Mouse (Mus musculus): ENCODE measurements around the gene Ninj2. TPM values are rescaled to one million over a fixed set of nuclear protein-coding genes. Genes with fewer than 3 reads are reported as not detected.
A peak's percentile ranks its signal among the peaks of the same experiment; 100 is the strongest.

Gene Ninj2
- polyA plus RNA-seq, 1 experiment from 2014 or later: not detected

DNA sequence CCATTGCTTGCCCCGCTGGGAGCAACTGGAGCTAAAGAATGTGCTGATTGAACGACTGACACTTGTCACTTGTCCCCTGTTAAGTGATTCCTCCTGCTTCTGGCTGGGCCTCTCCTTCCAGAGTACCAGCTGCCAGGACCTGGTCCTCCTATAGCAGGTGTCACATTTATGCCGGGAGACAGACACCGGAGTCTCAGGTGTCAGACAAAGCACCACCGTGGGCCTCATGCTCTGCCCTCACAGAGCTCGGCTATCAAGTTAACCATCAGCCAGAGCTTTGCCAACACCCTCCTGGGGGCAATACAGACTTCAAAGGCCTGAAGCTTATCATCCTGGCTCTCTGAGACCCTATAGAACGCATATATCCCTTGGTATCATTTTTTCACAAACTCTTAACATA is 142.7 kb downstream of the Ninj2 start:
- Histone ChIP-seq H3K27ac (ENCODE audit: low read length) (no peak overlapping the region), H3K9ac (ENCODE audit: low read length) (no peak overlapping the region), H3K4me3 (replicated peaks; ENCODE audit: low read length) (no peak overlapping the region), H3K4me1 (ENCODE audit: control insufficient read depth, insufficient read depth, low read length) (0 out of 2 replicates have a peak, but pooled peaks cover 4% of the 10 kb centered on the region), H3K9me3 (replicated peaks; ENCODE audit: control insufficient read depth, low read length) (no peaks in the 10 kb centered on the region), H3K4me2 (ENCODE audit: low read depth, low read length) (no peak overlapping the region), H3K27me3 (ENCODE audit: control insufficient read depth, insufficient read depth, low read length) (no peaks in the 10 kb centered on the region), H3K36me3 (ENCODE audit: control insufficient read depth, insufficient read depth, low read length) (no peaks in the 10 kb centered on the region)
- ATAC-seq (ENCODE audit: insufficient read depth, low FRiP score): no peak
- WGBS: 45% methylated on average over 7 of the region's 7 CpGs

DNA sequence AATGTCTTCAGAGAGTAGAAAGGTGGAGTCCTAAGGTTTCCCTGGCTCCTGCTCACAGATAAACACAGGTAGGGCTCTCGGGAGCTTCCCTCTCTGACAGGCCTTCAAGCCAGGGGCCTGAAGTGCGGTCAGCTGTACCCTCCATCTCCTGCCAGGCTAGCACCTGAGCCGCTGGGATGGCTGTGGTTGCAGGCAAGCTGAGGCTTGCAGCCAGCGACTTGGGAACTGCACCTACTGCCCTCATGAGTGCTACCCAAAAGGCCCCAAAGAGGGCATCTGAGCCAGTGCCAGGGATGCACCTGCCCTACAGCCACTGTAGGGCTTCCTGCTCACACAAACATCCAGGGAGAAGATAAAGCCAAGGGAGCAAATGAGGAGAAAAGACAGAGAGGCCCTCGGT is 147.3 kb downstream of the Ninj2 start:
- Histone ChIP-seq H3K4me3 (replicated peaks; ENCODE audit: low read length) (no peak overlapping the region), H3K9ac (ENCODE audit: low read length) (no peak overlapping the region), H3K36me3 (ENCODE audit: control insufficient read depth, insufficient read depth, low read length) (no peaks in the 10 kb centered on the region), H3K27ac (ENCODE audit: low read length) (peak overlapping the region; percentile 25; the same call in 1 of the 2 replicates), H3K4me1 (ENCODE audit: control insufficient read depth, insufficient read depth, low read length) (0 out of 2 replicates have a peak, but pooled peaks cover 9% of the 10 kb centered on the region), H3K4me2 (ENCODE audit: low read depth, low read length) (no peak overlapping the region), H3K27me3 (ENCODE audit: control insufficient read depth, insufficient read depth, low read length) (no peaks in the 10 kb centered on the region), H3K9me3 (replicated peaks; ENCODE audit: control insufficient read depth, low read length) (no peaks in the 10 kb centered on the region)
- WGBS: 55% methylated on average over 5 of the region's 5 CpGs
- no peak for ATAC-seq (ENCODE audit: insufficient read depth, low FRiP score)

DNA sequence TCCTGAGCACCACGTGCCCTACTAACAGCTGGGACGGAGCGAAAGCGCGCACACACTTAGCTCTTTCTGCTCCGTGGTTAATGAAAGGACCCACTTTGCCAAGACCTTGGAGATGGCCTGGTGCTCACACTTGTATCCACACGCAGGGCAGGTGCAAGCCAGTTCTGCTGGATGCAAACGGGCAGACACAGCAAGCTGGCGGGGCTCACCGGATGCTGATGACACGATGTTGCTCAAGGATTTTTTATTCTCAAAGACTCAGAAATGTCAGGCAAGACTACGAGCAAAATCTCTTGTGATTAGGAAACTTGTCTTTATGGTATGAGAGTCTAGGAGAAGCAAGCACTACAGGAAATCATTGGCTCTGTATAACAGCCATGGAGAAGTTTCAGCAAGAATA is 148.3 kb downstream of the Ninj2 start:
- 79% methylated on average over 12 of the region's 12 CpGs for WGBS

DNA sequence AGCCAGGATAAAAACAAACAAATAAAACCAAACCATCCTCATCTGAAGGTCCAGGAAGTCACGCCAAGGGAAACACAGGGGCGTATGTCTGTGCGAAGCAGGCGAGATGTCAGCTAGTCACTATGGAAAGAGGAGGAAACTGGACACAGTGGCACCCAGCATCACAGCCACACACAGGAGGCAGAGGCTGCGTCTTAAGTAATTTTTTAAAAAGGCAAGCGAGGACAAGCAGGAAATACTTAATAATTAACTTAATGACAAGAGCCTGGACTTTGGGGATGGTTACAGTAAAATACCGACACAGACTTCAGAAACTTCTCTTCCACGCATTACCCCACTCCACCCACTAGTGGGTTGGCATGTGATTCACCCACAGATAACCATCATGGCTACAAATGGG is 149.4 kb downstream of the Ninj2 start:
- H3K4me1 ChIP-seq (ENCODE audit: control insufficient read depth, insufficient read depth, low read length): 0 out of 2 replicates have a peak, but pooled peaks cover 9% of the 10 kb centered on the region
- H3K4me2 ChIP-seq (ENCODE audit: low read depth, low read length): no peak overlapping the region
- no peak overlapping the region for H3K4me3 ChIP-seq (replicated peaks; ENCODE audit: low read length)
- no peak overlapping the region for H3K27ac ChIP-seq (ENCODE audit: low read length)
- H3K9me3 ChIP-seq (replicated peaks; ENCODE audit: control insufficient read depth, low read length): no peaks in the 10 kb centered on the region
- H3K9ac ChIP-seq (ENCODE audit: low read length): no peak overlapping the region
- whole genome bisulfite sequencing: 58% methylated on average over 8 of the region's 8 CpGs
- no peaks in the 10 kb centered on the region for H3K27me3 ChIP-seq (ENCODE audit: control insufficient read depth, insufficient read depth, low read length)
- ATAC-seq (ENCODE audit: insufficient read depth, low FRiP score): no peak
- H3K36me3 ChIP-seq (ENCODE audit: control insufficient read depth, insufficient read depth, low read length): no peaks in the 10 kb centered on the region

More for the DNA sequence above, 148.3 kb downstream of the Ninj2 start:
- Histone ChIP-seq H3K4me2 (ENCODE audit: low read depth, low read length) (no peak overlapping the region), H3K4me3 (replicated peaks; ENCODE audit: low read length) (no peak overlapping the region), H3K27ac (ENCODE audit: low read length) (no peak overlapping the region), H3K27me3 (ENCODE audit: control insufficient read depth, insufficient read depth, low read length) (no peaks in the 10 kb centered on the region), H3K36me3 (ENCODE audit: control insufficient read depth, insufficient read depth, low read length) (no peaks in the 10 kb centered on the region), H3K9me3 (replicated peaks; ENCODE audit: control insufficient read depth, low read length) (no peaks in the 10 kb centered on the region), H3K9ac (ENCODE audit: low read length) (no peak overlapping the region), H3K4me1 (ENCODE audit: control insufficient read depth, insufficient read depth, low read length) (0 out of 2 replicates have a peak, but pooled peaks cover 9% of the 10 kb centered on the region)
- ATAC-seq (ENCODE audit: insufficient read depth, low FRiP score): no peak

DNA sequence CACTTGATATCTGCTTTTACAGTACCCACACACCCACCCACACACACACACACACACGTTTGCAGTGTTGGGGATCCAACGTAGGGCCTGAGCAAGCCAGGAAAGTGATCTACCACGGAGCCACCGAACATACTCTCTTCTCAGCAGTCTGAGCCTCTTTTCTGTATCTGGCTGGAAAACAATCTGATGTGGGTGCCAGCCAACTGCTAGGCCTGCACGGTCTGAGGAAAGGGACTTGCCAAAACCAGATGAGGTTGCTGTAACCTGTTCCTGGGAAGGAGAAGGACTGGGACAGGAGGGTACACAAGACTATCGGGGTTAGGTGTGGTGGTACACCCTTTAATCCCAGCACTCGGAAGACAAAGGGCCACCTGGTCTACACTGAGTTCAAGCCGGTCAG is 150.1 kb downstream of the Ninj2 start:
- Histone ChIP-seq H3K36me3 (ENCODE audit: control insufficient read depth, insufficient read depth, low read length) (no peaks in the 10 kb centered on the region), H3K4me2 (ENCODE audit: low read depth, low read length) (no peak overlapping the region), H3K27me3 (ENCODE audit: control insufficient read depth, insufficient read depth, low read length) (no peaks in the 10 kb centered on the region), H3K9ac (ENCODE audit: low read length) (no peak overlapping the region; the same call in 1 of the 2 replicates), H3K4me3 (replicated peaks; ENCODE audit: low read length) (no peak overlapping the region), H3K27ac (ENCODE audit: low read length) (no peak overlapping the region), H3K4me1 (ENCODE audit: control insufficient read depth, insufficient read depth, low read length) (0 out of 2 replicates have a peak, but pooled peaks cover 9% of the 10 kb centered on the region), H3K9me3 (replicated peaks; ENCODE audit: control insufficient read depth, low read length) (no peaks in the 10 kb centered on the region)
- 63% methylated on average over 8 of the region's 8 CpGs for WGBS
- ATAC-seq (ENCODE audit: insufficient read depth, low FRiP score): no peak

DNA sequence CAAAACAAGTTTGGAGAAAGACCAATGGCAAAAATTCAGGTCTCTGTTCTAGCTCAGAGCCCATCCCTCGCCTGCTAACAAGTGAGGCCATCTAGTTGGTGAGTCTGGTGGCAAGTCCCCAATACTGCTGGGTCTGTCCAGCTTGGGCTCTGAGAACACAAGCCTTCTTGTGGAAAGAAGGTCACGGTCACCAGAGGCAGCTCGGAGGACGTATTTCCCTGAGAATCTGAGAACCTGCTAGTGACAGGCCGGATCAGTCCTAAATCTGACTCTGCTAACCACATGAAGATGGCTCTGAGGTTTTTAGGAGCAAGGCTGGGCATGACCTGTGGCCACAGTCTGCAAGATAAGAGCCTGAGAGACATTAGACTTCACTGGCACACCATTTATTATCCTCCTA is 153.5 kb downstream of the Ninj2 start:
- no peak overlapping the region for H3K4me2 ChIP-seq (ENCODE audit: low read depth, low read length)
- H3K27ac ChIP-seq (ENCODE audit: low read length): no peak overlapping the region
- H3K36me3 ChIP-seq (ENCODE audit: control insufficient read depth, insufficient read depth, low read length): no peaks in the 10 kb centered on the region
- H3K9ac ChIP-seq (ENCODE audit: low read length): no peak overlapping the region
- no peaks in the 10 kb centered on the region for H3K27me3 ChIP-seq (ENCODE audit: control insufficient read depth, insufficient read depth, low read length)
- no peaks in the 10 kb centered on the region for H3K9me3 ChIP-seq (replicated peaks; ENCODE audit: control insufficient read depth, low read length)
- WGBS: 76% methylated on average over 5 of the region's 5 CpGs
- ATAC-seq (ENCODE audit: insufficient read depth, low FRiP score): no peak
- 0 out of 2 replicates have a peak, but pooled peaks cover 5% of the 10 kb centered on the region for H3K4me1 ChIP-seq (ENCODE audit: control insufficient read depth, insufficient read depth, low read length)
- H3K4me3 ChIP-seq (replicated peaks; ENCODE audit: low read length): no peak overlapping the region

DNA sequence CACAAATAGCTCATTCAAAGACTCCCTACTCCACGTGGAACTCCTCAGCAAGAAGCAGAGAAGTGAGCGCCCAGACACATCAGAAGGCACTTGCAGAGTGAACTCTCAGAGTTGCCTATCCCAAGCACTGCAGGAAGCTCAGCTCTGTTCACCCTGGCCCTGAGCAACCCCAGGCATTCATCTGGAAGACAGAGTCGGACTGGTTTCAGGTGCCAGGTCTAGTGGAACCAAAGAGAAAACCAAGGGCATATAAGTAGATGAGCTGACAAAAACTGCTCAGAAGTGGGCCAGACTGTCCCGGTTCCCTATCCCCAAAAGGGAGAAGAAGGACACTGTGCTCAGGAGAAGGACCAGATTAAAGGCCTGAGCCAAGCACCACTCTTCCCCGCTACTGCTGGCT is 156.7 kb downstream of the Ninj2 start:
- no peaks in the 10 kb centered on the region for H3K27me3 ChIP-seq (ENCODE audit: control insufficient read depth, insufficient read depth, low read length)
- H3K36me3 ChIP-seq (ENCODE audit: control insufficient read depth, insufficient read depth, low read length): no peaks in the 10 kb centered on the region
- H3K4me2 ChIP-seq (ENCODE audit: low read depth, low read length): no peak overlapping the region
- WGBS: 69% methylated on average over 5 of the region's 5 CpGs
- no peak overlapping the region for H3K9ac ChIP-seq (ENCODE audit: low read length)
- H3K9me3 ChIP-seq (replicated peaks; ENCODE audit: control insufficient read depth, low read length): no peaks in the 10 kb centered on the region
- no peak for ATAC-seq (ENCODE audit: insufficient read depth, low FRiP score)
- H3K4me3 ChIP-seq (replicated peaks; ENCODE audit: low read length): no peak overlapping the region
- H3K27ac ChIP-seq (ENCODE audit: low read length): no peak overlapping the region
- H3K4me1 ChIP-seq (ENCODE audit: control insufficient read depth, insufficient read depth, low read length): peaks cover under 1% of the 10 kb centered on the region; the same call in 1 of the 2 replicates

Other genes starting within 250 kb of the Ninj2 start
- 11.0 and 12.6 TPM in 2 replicates for gene Erc1, start 245.2 kb upstream of the Ninj2 start, polyA plus RNA-seq (2015; fragmentation: Nextera tagmentation; extraction: Ambion mirVana)
- 19.4 and 21.1 TPM in 2 replicates for gene Rad52, start 190.7 kb upstream of the Ninj2 start, polyA plus RNA-seq (2015; fragmentation: Nextera tagmentation; extraction: Ambion mirVana)
- 36.8 and 37.4 TPM in 2 replicates for gene Wnk1, start 54.7 kb upstream of the Ninj2 start, polyA plus RNA-seq (2015; fragmentation: Nextera tagmentation; extraction: Ambion mirVana)
- not detected in 2 replicates for gene D330020A13Rik, start 201.0 kb downstream of the Ninj2 start, polyA plus RNA-seq (2015; fragmentation: Nextera tagmentation; extraction: Ambion mirVana)
- gene B4galnt3, start 201.2 kb downstream of the Ninj2 start, polyA plus RNA-seq (2015; fragmentation: Nextera tagmentation; extraction: Ambion mirVana): 0.68 and 0.77 TPM in 2 replicates

Measured in stomach, embryonic 16.5 days (tissue).